Comparison of ENCODE assay signal across 8 mouse cellular contexts in genomic region chr14:47187666-47188360, GRCm38 (mm10). TPM values are rescaled to one million over a fixed set of nuclear protein-coding genes. Genes with fewer than 3 reads are reported as not detected.
DNase-seq lines count a peak whose midpoint lies in the region; ATAC-seq and TF ChIP-seq lines count a peak whose summit lies in the region.

No protein-coding gene starts in this region.

- H3K4me1 ChIP-seq in bone marrow macrophage, adult 2 months (ENCODE audit: control insufficient read depth, insufficient read depth, low read length) = peaks cover 15% of the 10 kb centered on the region
- no peaks in the 10 kb centered on the region; the same call in 1 of the 2 replicates for H3K4me1 ChIP-seq in hindbrain, embryonic 11.5 days (replicated peaks; ENCODE audit: control insufficient read depth, insufficient read depth, low read length)
- H3K4me1 ChIP-seq in liver, embryonic 13.5 days (replicated peaks) = peaks cover 25% of the 10 kb centered on the region
- H3K4me1 ChIP-seq in neural tube, embryonic 14.5 days (ENCODE audit: control insufficient read depth, insufficient read depth, low read length) = no peaks in the 10 kb centered on the region

- no peak for TF ChIP-seq POLR2A in bone marrow macrophage, adult 2 months (IDR thresholded peaks at IDR 0.05; ENCODE audit: borderline replicate concordance, low read depth, low read length)

- TF ChIP-seq CTCF in bone marrow macrophage, adult 2 months (IDR thresholded peaks at IDR 0.05; ENCODE audit: low read depth, low read length) = no peak

- H3K36me3 ChIP-seq in hindbrain, embryonic 11.5 days (ENCODE audit: control insufficient read depth, insufficient read depth, low read length) = no peaks in the 10 kb centered on the region
- no peaks in the 10 kb centered on the region for H3K36me3 ChIP-seq in liver, embryonic 13.5 days
- H3K36me3 ChIP-seq in neural tube, embryonic 14.5 days (ENCODE audit: control insufficient read depth, insufficient read depth, low read length) = no peaks in the 10 kb centered on the region

- DNase-seq in adrenal gland, adult (ENCODE audit: inconsistent age in 2 of 2, low spot score in 1 of 2) = peak; percentile 52 to 78
- DNase-seq in adrenal gland, adult 8-10 months = no peak
- DNase-seq in hindbrain, embryonic 11.5 days (ENCODE audit: low spot score) = peak; percentile 4
- DNase-seq in liver, embryonic 13.5 days = no peak
- DNase-seq in left cerebral cortex, postnatal 36 days (ENCODE audit: low spot score in 2 of 2) = no peak
- no peak for DNase-seq in embryo, embryonic 9.5 days (ENCODE audit: extremely low spot score)

- H3K27me3 ChIP-seq in hindbrain, embryonic 11.5 days (ENCODE audit: control insufficient read depth, insufficient read depth, low read length) = peaks cover 8% of the 10 kb centered on the region
- peaks cover 16% of the 10 kb centered on the region for H3K27me3 ChIP-seq in liver, embryonic 13.5 days
- peaks cover 18% of the 10 kb centered on the region for H3K27me3 ChIP-seq in neural tube, embryonic 14.5 days (ENCODE audit: control insufficient read depth, insufficient read depth, low read length)

- H3K4me3 ChIP-seq in bone marrow macrophage, adult 2 months (ENCODE audit: insufficient read depth, low read length) = peak overlapping the region; percentile 87
- H3K4me3 ChIP-seq in hindbrain, embryonic 11.5 days (ENCODE audit: low read depth, low read length) = no peak overlapping the region
- peak overlapping the region; percentile 74 for H3K4me3 ChIP-seq in liver, embryonic 13.5 days (replicated peaks)
- H3K4me3 ChIP-seq in neural tube, embryonic 14.5 days (ENCODE audit: low read depth, low read length) = no peak overlapping the region

- WGBS in hindbrain, embryonic 11.5 days = 44% methylated on average over 12 of the region's 12 CpGs
- 23% methylated on average over 12 of the region's 12 CpGs for WGBS in liver, embryonic 13.5 days (ENCODE audit: insufficient replicate concordance)
- WGBS in neural tube, embryonic 14.5 days = 37% methylated on average over 12 of the region's 12 CpGs

- peak overlapping the region; percentile 100; the same call in 1 of the 2 replicates for H3K4me2 ChIP-seq in hindbrain, embryonic 11.5 days (replicated peaks; ENCODE audit: low read depth, low read length)
- peak overlapping the region; percentile 100 for H3K4me2 ChIP-seq in liver, embryonic 13.5 days
- peak overlapping the region; percentile 99; the same call in 1 of the 2 replicates for H3K4me2 ChIP-seq in neural tube, embryonic 14.5 days (ENCODE audit: low read depth, low read length)

- no peak for ATAC-seq in hindbrain, embryonic 11.5 days (ENCODE audit: low FRiP score)
- ATAC-seq in liver, embryonic 13.5 days (ENCODE audit: low read depth) = no peak
- ATAC-seq in neural tube, embryonic 14.5 days (ENCODE audit: low read depth) = no peak

- intact Hi-C loops in left cerebral cortex, postnatal 36 days (cut with DNase I) = no loop called here

- no peaks in the 10 kb centered on the region for H3K9me3 ChIP-seq in hindbrain, embryonic 11.5 days (ENCODE audit: control insufficient read depth, low read length)
- no peaks in the 10 kb centered on the region for H3K9me3 ChIP-seq in liver, embryonic 13.5 days (replicated peaks)
- no peaks in the 10 kb centered on the region for H3K9me3 ChIP-seq in neural tube, embryonic 14.5 days (ENCODE audit: control insufficient read depth, low read length)

- no peak overlapping the region for H3K9ac ChIP-seq in hindbrain, embryonic 11.5 days (ENCODE audit: low read depth, low read length)
- H3K9ac ChIP-seq in liver, embryonic 13.5 days = 0 out of 2 replicates have a peak overlapping the region, but pooled peaks have one; percentile 81
- H3K9ac ChIP-seq in neural tube, embryonic 14.5 days (replicated peaks; ENCODE audit: low read depth, low read length) = no peak overlapping the region

- H3K27ac ChIP-seq in bone marrow macrophage, adult 2 months (ENCODE audit: insufficient read depth, low read depth, low read length) = peak overlapping the region; percentile 86
- no peak overlapping the region for H3K27ac ChIP-seq in hindbrain, embryonic 11.5 days (ENCODE audit: low read depth, low read length)
- no peak overlapping the region for H3K27ac ChIP-seq in liver, embryonic 13.5 days
- no peak overlapping the region for H3K27ac ChIP-seq in neural tube, embryonic 14.5 days (ENCODE audit: low read depth, low read length)

RNA-seq across cellular contexts. Expression of gene Gch1, which starts 1.4 kb away (rescaled TPM):
- 10 to 100 TPM; 54.1 to 98.5 (median 75.2) TPM for total RNA-seq in adrenal gland, adult 8-10 months (2022)
- polyA plus RNA-seq in bone marrow macrophage, adult 2 months (2012; ENCODE audit: insufficient read depth, insufficient read length, missing spikeins) = 10.0 and 12.9 TPM in 2 replicates
- polyA plus RNA-seq in hindbrain, embryonic 11.5 days (2014; fragmentation: Nextera tagmentation; extraction: Ambion mirVana) = 2.8 and 3.2 TPM in 2 replicates
- 3.2 and 3.9 TPM in 2 replicates for polyA plus RNA-seq in liver, embryonic 13.5 days (2015; fragmentation: Nextera tagmentation; extraction: Ambion mirVana)
- polyA plus RNA-seq in neural tube, embryonic 14.5 days (2014; fragmentation: Nextera tagmentation; extraction: Ambion mirVana) = 1.7 and 2.6 TPM in 2 replicates
- 1 to 10 TPM; 1.1 to 1.5 TPM for total RNA-seq in left cerebral cortex, postnatal 36 days (2021)

Comparison
In these comparisons a context has a peak if more than half of its experiments do, and no peak if none do; other contexts are left out.
1. DNase-seq: peak in adrenal gland, adult (2 of 2) and hindbrain, embryonic 11.5 days (single experiment); none in adrenal gland, adult 8-10 months (single experiment), liver, embryonic 13.5 days (single experiment), left cerebral cortex, postnatal 36 days (0 of 2) and embryo, embryonic 9.5 days (single experiment).
2. H3K4me3 ChIP-seq: peak in bone marrow macrophage, adult 2 months (single experiment) and liver, embryonic 13.5 days (single experiment); none in hindbrain, embryonic 11.5 days (single experiment) and neural tube, embryonic 14.5 days (single experiment).
3. Peak in every context shown above with its lines, with median percentiles within 50 percentile points of each other: H3K4me2 ChIP-seq.